Mouse (Mus musculus) olfactory bulb, adult 2 months (tissue): ENCODE measurements at regions not wholly inside any gene's neighbourhood (a gene's known extent, or its start where the extent isn't known, plus 50 kb on each side); places are given as distances from the start of the nearest gene placed in this dataset.

ENCODE experiments used
- CTCF ChIP-seq: fragments of 200-500 bp; IDR thresholded peaks from 2 replicates; pipeline ENCODE4 v1.5.1; 2012; ENCODE audit warnings: low read depth, mild to moderate bottlenecking, low read length, moderate library complexity; ENCODE audit not compliant: insufficient read depth
- POLR2A ChIP-seq: fragments of 200-500 bp; IDR thresholded peaks from 2 replicates; pipeline ENCODE4 v1.6.1; 2012; ENCODE audit warnings: mild to moderate bottlenecking, low read depth, low read length, moderate library complexity; ENCODE audit not compliant: insufficient read depth

- TF ChIP-seq CTCF (no peak), POLR2A (no peak)
These were observed 110.0 kb upstream of the Runx1 start for GRCm38 (mm10) chr16:92935848-92936535.
